Mouse (Mus musculus) thymus, adult 2 months (tissue): ENCODE measurements around the gene Slc35b2.

ENCODE experiments used
- CTCF ChIP-seq: fragments of 200-500 bp; IDR thresholded peaks from 2 replicates; pipeline ENCODE4 v1.5.1; 2012; ENCODE audit warnings: mild to moderate bottlenecking, control low read depth, low read length, moderate library complexity, borderline replicate concordance; ENCODE audit not compliant: control insufficient read depth, poor library complexity, insufficient read depth; ENCODE audit errors: extremely low read depth
- POLR2A ChIP-seq: fragments of 200-500 bp; IDR thresholded peaks from 2 replicates; pipeline ENCODE4 v1.6.1; 2012; ENCODE audit warnings: mild to moderate bottlenecking, low read length, control low read depth, moderate library complexity; ENCODE audit not compliant: control insufficient read depth, poor library complexity, insufficient read depth; ENCODE audit errors: extremely low read depth

GRCm38 (mm10) chr17:45563216-45563615 is 458 bp upstream of the Slc35b2 start:
- no peak for TF ChIP-seq CTCF
- no peak for TF ChIP-seq POLR2A
